Mouse (Mus musculus) testis, adult 2 months (tissue): Measurements from ENCODE around the gene Vmn1r55. TPM values are rescaled to one million over a fixed set of nuclear protein-coding genes. Genes with fewer than 3 reads are reported as not detected.

ENCODE experiments used
- H3K27ac ChIP-seq: fragments of 200-500 bp; 2 replicates; pipeline ENCODE4 v1.5.1; 2012; ENCODE audit warnings: low read depth, low read length; ENCODE audit not compliant: control insufficient read depth, insufficient read depth
- H3K27me3 ChIP-seq: fragments of 200-500 bp; 2 replicates; pipeline ENCODE4 v1.6.1; 2012; ENCODE audit warnings: mild to moderate bottlenecking, low read length, moderate library complexity; ENCODE audit not compliant: control insufficient read depth, insufficient read depth
- H3K36me3 ChIP-seq: fragments of 200-500 bp; 2 replicates; pipeline ENCODE4 v1.6.1; 2012; ENCODE audit warnings: mild to moderate bottlenecking, low read length; ENCODE audit not compliant: control insufficient read depth, insufficient read depth
- H3K4me1 ChIP-seq: fragments of 200-500 bp; 2 replicates; pipeline ENCODE4 v1.6.1; 2012; ENCODE audit warnings: low read length; ENCODE audit not compliant: control insufficient read depth, insufficient read depth
- H3K4me3 ChIP-seq: fragments of 200-500 bp; 2 replicates; pipeline ENCODE4 v1.5.1; 2012; ENCODE audit warnings: low read depth, mild to moderate bottlenecking, low read length, moderate library complexity, mixed read lengths; ENCODE audit not compliant: control insufficient read depth
- CTCF ChIP-seq: fragments of 200-500 bp; IDR thresholded peaks from 2 replicates; pipeline ENCODE4 v1.5.1; 2012; ENCODE audit warnings: low read depth, mild to moderate bottlenecking, inconsistent platforms, low read length, moderate library complexity; ENCODE audit not compliant: control insufficient read depth, insufficient read depth, insufficient replicate concordance
- POLR2A ChIP-seq: fragments of 200-500 bp; IDR thresholded peaks from 2 replicates; pipeline ENCODE4 v1.6.1; 2012; ENCODE audit warnings: low read depth, mild to moderate bottlenecking, inconsistent platforms, low read length, moderate library complexity; ENCODE audit not compliant: control insufficient read depth
- polyA plus RNA-seq: library from polyadenylated mRNA; depleted of rRNA; stranded (reverse); fragments of >200 nt; gene quantifications from 2 replicates; pipeline ENCODE4 v1.2.3, GENCODE M21; 2012

The Vmn1r55 gene
- polyA plus RNA-seq, 1 experiment: not detected

DNA sequence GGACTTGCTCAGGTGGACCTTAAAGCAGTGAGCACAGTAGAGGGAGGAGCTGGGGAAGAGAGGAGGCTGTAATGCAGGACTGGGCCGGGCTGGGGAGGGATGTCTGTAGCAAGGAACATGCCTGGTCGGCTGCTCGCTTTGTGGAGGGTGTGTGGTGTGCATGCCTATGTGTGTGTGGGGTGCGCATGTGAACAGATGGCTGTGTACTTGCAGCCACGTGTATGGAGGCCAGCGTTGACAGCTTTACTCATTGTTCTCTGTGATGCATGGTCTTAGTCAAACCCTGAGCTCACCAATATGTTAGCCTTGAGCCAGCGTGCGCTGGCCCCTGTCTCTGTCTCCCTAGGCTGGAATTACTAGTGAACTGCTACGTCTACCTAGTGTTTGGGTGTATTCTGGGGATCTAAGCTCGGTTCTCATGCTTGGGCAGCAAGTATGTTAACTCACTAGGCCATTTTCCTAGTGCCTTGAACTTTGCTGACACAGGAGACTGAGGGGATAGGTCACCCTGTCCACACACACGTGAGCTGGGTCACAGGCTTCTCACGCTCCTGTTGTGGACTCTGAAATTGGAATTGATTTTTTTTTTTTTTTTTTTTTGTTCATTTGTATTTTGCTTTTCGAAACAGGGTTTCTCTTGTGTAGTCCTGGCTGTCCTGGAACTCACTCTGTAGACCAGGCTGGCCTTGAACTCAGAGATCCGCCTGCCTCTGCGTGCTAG lies 58.3 kb downstream of the Vmn1r55 start:
- no peaks in the 10 kb centered on the region; the same call in 1 of the 2 replicates for H3K36me3 ChIP-seq
- H3K27me3 ChIP-seq: no peaks in the 10 kb centered on the region
- no peak overlapping the region for H3K4me3 ChIP-seq
- TF ChIP-seq POLR2A (no peak), CTCF (0 out of 2 replicates have a peak, but pooled peaks have one; percentile 4)
- no peak overlapping the region for H3K27ac ChIP-seq
- peaks cover 3% of the 10 kb centered on the region; the same call in 1 of the 2 replicates for H3K4me1 ChIP-seq

DNA sequence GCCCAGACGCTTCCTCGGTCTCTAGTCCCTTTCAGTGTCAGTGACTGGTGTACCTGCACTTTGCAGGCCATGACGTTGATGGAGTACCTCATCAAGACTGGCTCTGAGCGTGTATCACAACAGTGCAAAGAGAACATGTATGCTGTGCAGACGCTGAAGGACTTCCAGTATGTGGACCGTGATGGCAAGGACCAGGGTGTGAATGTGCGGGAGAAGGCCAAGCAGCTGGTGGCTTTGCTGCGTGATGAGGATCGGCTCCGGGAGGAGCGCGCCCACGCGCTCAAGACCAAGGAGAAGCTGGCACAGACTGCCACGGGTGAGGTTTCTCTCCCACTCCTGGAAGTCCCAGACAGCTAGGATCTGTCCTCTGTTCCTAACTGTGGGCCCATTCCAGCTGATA lies 59.6 kb downstream of the Vmn1r55 start:
- peak overlapping the region; percentile 12 for H3K4me3 ChIP-seq
- H3K36me3 ChIP-seq: no peaks in the 10 kb centered on the region; the same call in 1 of the 2 replicates
- H3K4me1 ChIP-seq: peaks cover 3% of the 10 kb centered on the region; the same call in 1 of the 2 replicates
- no peak overlapping the region for H3K27ac ChIP-seq
- TF ChIP-seq CTCF: no peak
- TF ChIP-seq POLR2A: no peak
- no peaks in the 10 kb centered on the region for H3K27me3 ChIP-seq

DNA sequence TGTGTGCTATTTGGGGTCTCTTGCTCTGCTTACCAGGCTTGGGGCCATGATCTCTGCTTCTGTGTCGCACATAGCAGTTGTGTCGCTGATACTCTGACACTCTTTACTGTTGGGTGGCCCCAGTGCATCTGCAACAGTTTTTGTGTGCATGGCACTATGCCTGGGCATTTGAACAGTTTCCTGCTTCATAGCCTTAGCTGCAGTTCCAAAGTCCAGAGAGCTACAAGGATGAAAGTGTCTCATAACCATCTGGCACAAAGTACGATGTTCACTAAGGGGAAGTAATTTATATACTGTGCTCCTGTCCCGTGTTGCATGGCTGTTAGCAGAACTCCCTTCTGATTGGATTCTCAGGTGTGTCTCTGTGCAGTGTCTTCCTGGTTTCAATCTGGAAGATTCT lies 61.6 kb downstream of the Vmn1r55 start:
- Histone ChIP-seq H3K27me3 (no peaks in the 10 kb centered on the region), H3K4me3 (no peak overlapping the region), H3K4me1 (peaks cover 3% of the 10 kb centered on the region), H3K27ac (no peak overlapping the region), H3K36me3 (no peaks in the 10 kb centered on the region; the same call in 1 of the 2 replicates)
- TF ChIP-seq POLR2A (no peak), CTCF (no peak)

DNA sequence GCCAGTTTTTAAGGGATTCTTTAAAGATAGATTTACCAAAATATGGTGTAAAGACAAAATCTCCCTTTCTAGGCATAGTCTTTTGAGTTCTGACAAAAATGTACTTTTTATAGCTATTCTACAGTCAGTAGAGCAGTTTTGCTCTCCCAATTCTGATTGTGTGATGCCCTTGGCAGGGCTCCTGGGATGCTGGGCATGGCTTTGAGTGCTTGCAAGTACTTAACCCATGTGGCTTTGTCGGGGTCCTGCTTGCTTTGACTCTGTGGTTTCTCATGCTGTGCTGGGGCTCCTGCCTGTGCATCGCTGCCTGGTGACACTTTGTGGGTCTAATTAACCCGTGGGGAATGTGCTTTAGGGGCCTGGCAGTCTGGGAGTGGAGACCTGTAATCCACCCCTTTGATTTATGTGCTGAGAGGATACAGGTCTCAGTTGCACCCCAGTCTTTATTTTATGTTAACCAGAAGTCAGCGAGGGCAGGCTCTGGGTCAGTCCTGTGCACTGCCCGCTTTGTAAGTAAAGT lies 62.5 kb downstream of the Vmn1r55 start:
- no peak overlapping the region for H3K4me3 ChIP-seq
- H3K4me1 ChIP-seq: peaks cover under 1% of the 10 kb centered on the region
- no peak overlapping the region for H3K27ac ChIP-seq
- no peaks in the 10 kb centered on the region; the same call in 1 of the 2 replicates for H3K36me3 ChIP-seq
- TF ChIP-seq POLR2A: no peak
- no peak for TF ChIP-seq CTCF
- no peaks in the 10 kb centered on the region for H3K27me3 ChIP-seq

DNA sequence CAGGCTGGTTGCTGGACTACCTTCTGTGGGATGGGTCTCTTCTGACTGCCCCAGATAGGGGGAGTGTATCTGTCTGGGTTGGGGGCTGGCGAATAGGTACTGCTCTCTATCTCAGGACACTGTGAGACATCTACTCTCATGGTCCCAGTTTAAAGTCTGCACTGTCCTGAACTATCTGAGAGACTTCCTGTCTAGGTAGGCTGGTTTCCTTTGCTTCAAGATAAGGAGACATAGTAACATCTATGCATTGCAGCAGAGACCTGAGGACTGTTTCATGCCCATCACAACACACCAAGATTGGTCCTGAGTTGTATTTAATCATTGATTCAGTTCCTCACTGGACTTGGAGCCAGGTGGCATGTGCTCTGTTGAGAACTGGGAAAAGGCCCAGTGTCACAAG lies 64.0 kb downstream of the Vmn1r55 start:
- no peaks in the 10 kb centered on the region; the same call in 1 of the 2 replicates for H3K36me3 ChIP-seq
- H3K4me3 ChIP-seq: no peak overlapping the region
- H3K27ac ChIP-seq: no peak overlapping the region
- no peak for TF ChIP-seq CTCF
- no peak for TF ChIP-seq POLR2A
- H3K4me1 ChIP-seq: peaks cover 4% of the 10 kb centered on the region
- H3K27me3 ChIP-seq: no peaks in the 10 kb centered on the region

DNA sequence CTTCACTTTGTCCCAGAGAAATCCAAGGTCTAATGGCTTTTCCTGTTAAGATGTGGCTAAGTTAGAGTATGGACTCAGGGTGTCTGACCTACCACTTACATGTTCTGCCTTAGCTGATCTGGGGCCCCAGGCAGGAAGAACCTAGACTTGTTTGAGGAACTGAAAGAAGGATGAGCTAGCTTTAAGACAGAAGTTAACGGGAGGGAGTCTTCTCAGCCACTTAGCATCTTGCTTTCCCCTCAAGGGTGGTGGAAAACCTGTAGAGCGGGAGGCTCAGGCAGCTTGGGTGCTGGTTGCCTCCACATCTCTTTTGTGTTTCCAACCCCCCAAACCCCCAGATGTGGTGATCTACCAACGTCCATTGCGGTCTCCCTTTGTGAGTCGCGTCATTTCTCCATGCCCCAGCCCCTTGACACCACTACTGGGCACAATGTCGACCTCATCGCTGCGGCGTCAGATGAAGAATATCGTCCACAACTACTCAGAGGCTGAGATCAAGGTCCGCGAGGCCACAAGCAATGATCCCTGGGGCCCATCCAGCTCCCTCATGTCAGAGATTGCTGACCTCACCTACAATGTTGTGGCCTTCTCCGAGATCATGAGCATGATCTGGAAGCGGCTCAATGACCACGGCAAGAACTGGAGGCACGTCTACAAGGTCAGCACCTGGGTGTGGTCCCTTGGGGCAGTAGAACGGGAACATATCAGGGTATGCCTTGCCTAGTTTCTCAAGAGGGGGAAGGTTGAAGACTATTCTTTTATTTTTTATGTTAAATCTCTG lies 66.0 kb downstream of the Vmn1r55 start:
- peaks cover 6% of the 10 kb centered on the region for H3K4me1 ChIP-seq
- TF ChIP-seq CTCF (no peak), POLR2A (no peak)
- no peak overlapping the region for H3K27ac ChIP-seq
- no peak overlapping the region for H3K4me3 ChIP-seq
- H3K36me3 ChIP-seq: no peaks in the 10 kb centered on the region
- H3K27me3 ChIP-seq: no peaks in the 10 kb centered on the region

DNA sequence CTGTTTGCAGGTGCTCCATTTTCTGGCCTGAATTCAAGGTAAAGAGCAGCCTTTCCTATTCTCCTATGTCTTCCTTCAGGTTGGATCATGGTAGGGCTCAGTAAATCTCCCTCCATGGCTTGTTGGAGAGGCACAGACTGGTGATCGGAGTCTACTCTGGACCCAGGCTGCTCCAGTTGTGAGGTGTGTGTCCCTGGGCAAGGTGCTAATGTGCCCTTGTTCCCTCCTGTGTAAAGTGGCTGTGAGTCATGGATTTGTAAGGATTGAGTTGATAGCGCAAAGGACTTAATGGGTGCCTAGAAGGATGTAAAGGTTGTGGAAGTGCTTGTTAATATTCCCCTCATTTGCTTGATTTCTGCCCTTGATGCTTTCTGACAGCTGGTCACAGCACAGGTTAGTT lies 67.5 kb downstream of the Vmn1r55 start:
- Histone ChIP-seq H3K4me1 (peaks cover 6% of the 10 kb centered on the region), H3K36me3 (no peaks in the 10 kb centered on the region), H3K4me3 (no peak overlapping the region), H3K27ac (peak overlapping the region; percentile 26; the same call in 1 of the 2 replicates), H3K27me3 (no peaks in the 10 kb centered on the region)
- TF ChIP-seq POLR2A (no peak), CTCF (no peak)
